Mouse (Mus musculus): ENCODE results near the gene Agmat. TPM values are rescaled to one million over a fixed set of nuclear protein-coding genes. Genes with fewer than 3 reads are reported as not detected.

The Agmat gene
- polyA plus RNA-seq, 1 experiment from 2014 or later, result 16.3 TPM

- H3K36me3 ChIP-seq, result peaks cover 87% of the 10 kb centered on the region
- H3K27me3 ChIP-seq (replicated peaks), result no peaks in the 10 kb centered on the region
- WGBS (ENCODE audit: insufficient replicate concordance), result 79% methylated on average over 5 of the region's 5 CpGs
- no peaks in the 10 kb centered on the region for H3K9me3 ChIP-seq (replicated peaks)
- no peak overlapping the region for H3K9ac ChIP-seq
- no peak for ATAC-seq
- H3K4me2 ChIP-seq, result no peak overlapping the region
- H3K27ac ChIP-seq, result no peak overlapping the region
- peaks cover 11% of the 10 kb centered on the region for H3K4me1 ChIP-seq
- H3K4me3 ChIP-seq, result no peak overlapping the region
Observed at GRCm38 (mm10) chr4:141784835-141785234, 38.4 kb downstream of the Agmat start.

- no peak for ATAC-seq
- Histone ChIP-seq H3K9me3 (replicated peaks) (no peaks in the 10 kb centered on the region), H3K4me2 (no peak overlapping the region), H3K9ac (no peak overlapping the region), H3K36me3 (peaks cover 74% of the 10 kb centered on the region), H3K4me3 (no peak overlapping the region), H3K27ac (no peak overlapping the region), H3K27me3 (replicated peaks) (no peaks in the 10 kb centered on the region), H3K4me1 (peaks cover 17% of the 10 kb centered on the region)
- 81% methylated on average over 13 of the region's 13 CpGs for WGBS (ENCODE audit: insufficient replicate concordance)
Observed at GRCm38 (mm10) chr4:141786141-141786540, 39.7 kb downstream of the Agmat start.

GRCm38 (mm10) chr4:141787046-141787445 is 40.6 kb downstream of the Agmat start:
- Histone ChIP-seq H3K9ac (no peak overlapping the region), H3K4me2 (no peak overlapping the region), H3K9me3 (replicated peaks) (no peaks in the 10 kb centered on the region), H3K36me3 (peaks cover 64% of the 10 kb centered on the region), H3K4me3 (no peak overlapping the region), H3K27ac (no peak overlapping the region), H3K4me1 (peaks cover 26% of the 10 kb centered on the region), H3K27me3 (replicated peaks) (no peaks in the 10 kb centered on the region)
- ATAC-seq, result no peak
- WGBS (ENCODE audit: insufficient replicate concordance), result 87% methylated on average over 6 of the region's 6 CpGs

- H3K9me3 ChIP-seq (replicated peaks), result no peaks in the 10 kb centered on the region
- H3K36me3 ChIP-seq, result peaks cover 60% of the 10 kb centered on the region
- no peak overlapping the region for H3K4me2 ChIP-seq
- no peak overlapping the region for H3K4me3 ChIP-seq
- no peak overlapping the region for H3K9ac ChIP-seq
- no peaks in the 10 kb centered on the region for H3K27me3 ChIP-seq (replicated peaks)
- H3K4me1 ChIP-seq, result peaks cover 30% of the 10 kb centered on the region
- H3K27ac ChIP-seq, result no peak overlapping the region
- no peak for ATAC-seq
- 89% methylated on average over 7 of the region's 7 CpGs for WGBS (ENCODE audit: insufficient replicate concordance)
Observed at GRCm38 (mm10) chr4:141787462-141787861, 41.0 kb downstream of the Agmat start.

DNA sequence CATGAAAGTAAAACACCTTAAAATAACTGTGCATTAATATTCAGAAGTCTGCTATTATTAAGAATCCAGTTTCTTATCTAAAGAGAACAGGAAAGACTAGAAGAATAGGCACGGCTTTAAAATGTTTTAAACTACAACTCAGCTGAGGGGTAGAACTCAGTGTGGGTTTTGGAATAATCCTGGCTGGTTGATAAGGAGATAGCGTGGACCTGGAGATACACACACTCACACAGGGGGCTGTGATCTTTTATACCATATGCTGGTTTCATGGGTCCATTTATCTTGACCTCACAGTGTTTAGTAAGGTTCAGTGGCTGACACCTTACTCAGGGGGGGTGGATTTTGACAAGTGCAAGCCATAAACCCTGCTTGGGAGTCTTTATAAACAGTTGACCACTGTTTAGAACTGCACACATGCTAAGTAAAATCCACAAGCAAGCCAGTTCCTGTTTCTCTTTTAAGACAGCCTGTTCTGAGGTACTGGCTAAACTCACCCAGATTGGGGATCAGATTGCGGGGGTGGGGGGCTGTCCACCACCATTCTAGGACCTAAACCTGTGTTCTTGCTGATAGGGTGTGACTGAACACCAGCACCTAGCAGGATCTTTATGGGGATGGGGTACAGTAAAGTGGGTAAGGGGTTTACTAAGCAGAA is 43.2 kb downstream of the Agmat start:
- H3K27ac ChIP-seq, result peak overlapping the region; percentile 92
- WGBS (ENCODE audit: insufficient replicate concordance), result 13% methylated on average over 3 of the region's 3 CpGs
- no peak for ATAC-seq
- H3K36me3 ChIP-seq, result peaks cover 38% of the 10 kb centered on the region
- peak overlapping the region; percentile 87 for H3K4me2 ChIP-seq
- H3K4me3 ChIP-seq, result peak overlapping the region; percentile 94
- H3K9ac ChIP-seq, result peak overlapping the region; percentile 98
- no peaks in the 10 kb centered on the region for H3K9me3 ChIP-seq (replicated peaks)
- H3K4me1 ChIP-seq, result peaks cover 44% of the 10 kb centered on the region
- H3K27me3 ChIP-seq (replicated peaks), result no peaks in the 10 kb centered on the region

DNA sequence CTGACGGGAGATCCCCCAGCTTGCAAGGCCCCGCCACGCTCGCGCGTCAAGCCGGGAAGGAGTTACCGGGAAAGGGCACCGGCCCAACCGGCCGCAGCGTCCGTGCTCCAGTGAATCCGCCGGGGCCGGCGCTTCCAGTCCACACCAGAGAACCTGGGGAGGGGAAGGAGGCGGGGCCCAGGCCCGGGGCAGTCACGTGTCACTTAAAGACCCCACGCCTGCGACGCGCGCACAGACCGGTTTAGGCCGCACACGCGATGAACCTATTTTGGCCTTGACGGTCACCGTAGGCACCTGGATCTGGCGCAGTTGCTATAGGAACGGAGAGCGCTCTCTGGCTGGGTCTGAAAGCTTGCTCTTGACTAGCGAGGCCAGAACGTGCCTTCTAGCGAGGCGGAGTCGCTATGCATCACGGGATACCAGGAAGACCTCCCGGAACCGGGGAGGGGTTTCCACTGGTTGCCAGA is 44.1 kb downstream of the Agmat start, which contains the start of gene Dnajc16:
Gene Dnajc16 (minus strand): TSS at position 408 of the 467 bp plus-strand sequence.
- Histone ChIP-seq H3K4me2 (peak within 1 kb of the TSS; percentile 87), H3K27me3 (replicated peaks) (no peaks in the 10 kb centered on the region), H3K27ac (peak within 1 kb of the TSS; percentile 92), H3K9ac (peak within 1 kb of the TSS; percentile 98), H3K36me3 (peaks cover 29% of the 10 kb centered on the region), H3K4me1 (peaks cover 52% of the 10 kb centered on the region), H3K4me3 (peak within 1 kb of the TSS; percentile 94), H3K9me3 (replicated peaks) (no peaks in the 10 kb centered on the region)
- ATAC-seq, result peak; percentile 78
- WGBS (ENCODE audit: insufficient replicate concordance), result 1% methylated on average over 42 of the region's 42 CpGs

- peaks cover 62% of the 10 kb centered on the region for H3K4me1 ChIP-seq
- H3K27me3 ChIP-seq (replicated peaks), result no peaks in the 10 kb centered on the region
- H3K27ac ChIP-seq, result peak overlapping the region; percentile 92
- no peaks in the 10 kb centered on the region for H3K9me3 ChIP-seq (replicated peaks)
- H3K4me2 ChIP-seq, result peak overlapping the region; percentile 87
- H3K4me3 ChIP-seq, result no peak overlapping the region
- H3K9ac ChIP-seq, result no peak overlapping the region
- H3K36me3 ChIP-seq, result peaks cover 26% of the 10 kb centered on the region
- WGBS (ENCODE audit: insufficient replicate concordance), result 82% methylated on average over 7 of the region's 7 CpGs
- ATAC-seq, result no peak
Observed at GRCm38 (mm10) chr4:141791486-141791885, 45.0 kb downstream of the Agmat start.

DNA sequence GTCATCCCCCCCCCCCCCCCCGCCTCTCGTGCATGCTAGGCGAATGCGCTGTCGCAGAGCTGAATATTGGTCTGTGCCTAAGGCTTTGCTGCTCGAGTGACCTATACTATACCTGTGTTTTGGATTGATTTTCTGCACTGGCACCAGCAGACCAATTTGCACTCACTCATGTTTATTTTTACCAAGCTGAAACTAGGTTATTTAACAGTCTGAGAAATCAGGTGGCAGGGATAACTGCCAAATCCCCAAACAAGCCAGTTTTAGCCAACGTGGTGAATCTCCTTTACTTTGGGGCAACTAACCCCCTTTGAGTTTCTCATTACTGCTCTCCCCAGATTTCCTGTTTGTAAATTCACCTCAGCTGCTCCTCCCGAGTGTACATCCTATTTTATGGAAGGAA is 45.5 kb downstream of the Agmat start:
- Histone ChIP-seq H3K4me2 (no peak overlapping the region), H3K27me3 (replicated peaks) (no peaks in the 10 kb centered on the region), H3K36me3 (peaks cover 27% of the 10 kb centered on the region), H3K27ac (peak overlapping the region; percentile 99), H3K4me3 (no peak overlapping the region), H3K9ac (no peak overlapping the region), H3K4me1 (peaks cover 64% of the 10 kb centered on the region), H3K9me3 (replicated peaks) (no peaks in the 10 kb centered on the region)
- WGBS (ENCODE audit: insufficient replicate concordance), result 85% methylated on average over 8 of the region's 8 CpGs
- no peak for ATAC-seq

- peak; percentile 11; the same call in 1 of the 2 replicates for ATAC-seq
- Histone ChIP-seq H3K4me1 (peaks cover 64% of the 10 kb centered on the region), H3K9ac (peak overlapping the region; percentile 55), H3K9me3 (replicated peaks) (no peaks in the 10 kb centered on the region), H3K4me3 (peak overlapping the region; percentile 76), H3K4me2 (peak overlapping the region; percentile 76), H3K27ac (peak overlapping the region; percentile 99), H3K27me3 (replicated peaks) (no peaks in the 10 kb centered on the region), H3K36me3 (peaks cover 27% of the 10 kb centered on the region)
- WGBS (ENCODE audit: insufficient replicate concordance), result 9% methylated on average over 10 of the region's 10 CpGs
Observed at GRCm38 (mm10) chr4:141792554-141793281, 46.2 kb downstream of the Agmat start.

DNA sequence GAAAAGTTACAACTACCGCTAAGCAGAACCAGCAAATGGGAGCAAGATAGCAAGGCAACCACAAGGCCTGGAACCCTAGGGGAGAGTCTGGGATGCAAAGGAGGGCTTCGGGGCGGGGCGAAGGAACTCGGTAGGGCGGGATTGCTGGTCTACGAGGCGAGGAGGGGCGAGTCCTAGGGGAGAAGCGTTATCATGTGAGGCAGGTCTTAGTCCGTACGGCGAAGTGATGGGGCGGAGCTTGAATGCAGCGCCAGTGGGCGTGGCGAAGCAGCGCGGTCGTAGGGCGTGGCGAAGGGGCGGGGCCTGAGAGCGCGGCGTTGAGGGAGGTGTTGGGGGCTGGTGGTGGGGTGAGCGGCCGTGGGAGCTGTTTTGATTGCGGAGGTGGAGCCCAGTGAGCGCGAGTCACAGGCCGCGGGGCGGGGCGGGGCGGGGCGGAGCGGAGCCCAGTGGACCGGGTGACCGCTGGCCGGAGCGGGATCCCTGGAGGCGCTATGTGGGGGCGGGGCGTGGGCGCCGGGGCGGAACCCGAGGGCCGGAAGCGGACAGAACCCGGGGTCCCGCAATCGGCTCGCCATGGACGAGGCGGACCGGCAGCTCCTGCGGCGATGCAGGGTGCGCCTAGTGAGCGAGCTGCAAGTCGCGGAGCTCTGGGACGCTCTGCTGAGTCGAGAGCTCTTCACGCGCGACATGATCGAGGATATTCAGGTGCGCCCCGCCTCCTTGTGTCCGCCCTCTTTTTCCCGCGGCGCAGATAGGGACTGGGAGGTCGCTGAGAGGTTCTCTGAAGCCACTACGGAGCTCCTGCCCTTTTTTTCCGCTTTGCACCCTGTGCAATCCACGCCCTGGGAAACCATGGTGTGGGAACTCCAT is 47.0 kb downstream of the Agmat start, which contains the start of gene Casp9:
Gene Casp9 (plus strand): TSS at position 331 of the 870 bp plus-strand sequence.
- Histone ChIP-seq H3K4me1 (peaks cover 64% of the 10 kb centered on the region), H3K9me3 (replicated peaks) (no peaks in the 10 kb centered on the region), H3K27me3 (replicated peaks) (no peaks in the 10 kb centered on the region), H3K9ac (peak within 1 kb of the TSS; percentile 76), H3K36me3 (peaks cover 27% of the 10 kb centered on the region), H3K27ac (peak within 1 kb of the TSS; percentile 99), H3K4me3 (peak within 1 kb of the TSS; percentile 76), H3K4me2 (peak within 1 kb of the TSS; percentile 76)
- ATAC-seq, result peak; percentile 84
- under 1% methylated on average over 80 of the region's 80 CpGs for WGBS (ENCODE audit: insufficient replicate concordance)

GRCm38 (mm10) chr4:141794152-141794535 is 47.7 kb downstream of the Agmat start:
- H3K4me1 ChIP-seq, result peaks cover 60% of the 10 kb centered on the region

More at GRCm38 (mm10) chr4:141794152-141794535, 47.7 kb downstream of the Agmat start:
- H3K4me3 ChIP-seq, result peak overlapping the region; percentile 76
- no peaks in the 10 kb centered on the region for H3K27me3 ChIP-seq (replicated peaks)
- peak overlapping the region; percentile 76 for H3K4me2 ChIP-seq
- H3K9ac ChIP-seq, result peak overlapping the region; percentile 76
- H3K36me3 ChIP-seq, result peaks cover 30% of the 10 kb centered on the region
- peak overlapping the region; percentile 99 for H3K27ac ChIP-seq
- no peaks in the 10 kb centered on the region for H3K9me3 ChIP-seq (replicated peaks)
- ATAC-seq, result no peak
- WGBS (ENCODE audit: insufficient replicate concordance), result 7% methylated on average over 5 of the region's 5 CpGs

Measured in liver, embryonic 12.5 days (tissue).